Mouse (Mus musculus): Measurements from ENCODE around the gene Dnaja2. TPM values are rescaled to one million over a fixed set of nuclear protein-coding genes. Genes with fewer than 3 reads are reported as not detected.

Gene Dnaja2
- polyA plus RNA-seq, 1 experiment: 78.5 TPM

DNA sequence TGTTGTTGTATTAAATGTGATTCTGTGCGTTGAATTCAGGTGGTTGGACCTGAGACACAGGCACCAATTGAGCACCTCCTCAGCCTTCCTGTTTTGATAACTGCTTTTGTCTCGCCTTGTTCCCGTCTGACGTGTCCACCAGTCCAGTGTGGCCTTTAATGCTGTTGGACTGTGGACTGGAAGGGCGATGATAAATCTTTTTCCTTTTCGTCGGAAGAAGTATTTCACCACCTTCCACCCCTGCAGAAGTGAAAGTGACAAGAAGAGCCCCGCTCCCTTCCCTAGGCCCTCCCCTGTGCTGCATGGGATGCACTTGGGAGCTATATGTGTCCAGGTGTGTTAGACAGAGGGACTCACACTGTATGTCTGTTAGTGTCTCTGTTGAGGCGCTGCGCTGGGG is 54.7 kb downstream of the Dnaja2 start:
- no peak for DNase-seq (ENCODE audit: low read depth)
- TF ChIP-seq CTCF (IDR thresholded peaks at IDR 0.05; ENCODE audit: borderline replicate concordance, extremely low read depth, insufficient read depth, insufficient read length): no peak
- no peak for TF ChIP-seq POLR2A (IDR thresholded peaks at IDR 0.05; ENCODE audit: borderline replicate concordance, extremely low read depth, insufficient read depth, insufficient read length, poor library complexity, severe bottlenecking)

- peak; percentile 33 for DNase-seq (ENCODE audit: low read depth)
- TF ChIP-seq CTCF (IDR thresholded peaks at IDR 0.05; ENCODE audit: borderline replicate concordance, extremely low read depth, insufficient read depth, insufficient read length) (no peak), POLR2A (IDR thresholded peaks at IDR 0.05; ENCODE audit: borderline replicate concordance, extremely low read depth, insufficient read depth, insufficient read length, poor library complexity, severe bottlenecking) (no peak)
These were observed 56.6 kb downstream of the Dnaja2 start for GRCm38 (mm10) chr8:85498577-85498976.

DNA sequence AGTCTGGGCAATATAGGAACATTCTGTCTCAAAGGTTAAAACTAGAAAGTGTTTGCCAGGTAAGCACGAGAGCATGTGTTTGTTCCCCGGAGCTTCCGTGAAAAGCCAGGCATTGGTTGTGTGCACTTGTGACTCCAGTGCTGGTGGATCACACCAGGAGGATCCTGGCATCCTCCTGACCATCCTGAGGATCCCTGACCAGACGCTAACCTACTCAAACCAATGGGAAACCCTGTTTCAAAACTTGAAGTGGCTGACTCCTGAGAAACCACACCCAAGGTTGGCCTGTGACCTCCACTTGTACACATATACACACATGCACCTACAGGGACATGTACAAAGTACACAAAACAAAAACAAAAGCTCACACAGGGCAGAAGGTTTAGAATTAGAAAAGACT is 58.4 kb downstream of the Dnaja2 start:
- TF ChIP-seq POLR2A (IDR thresholded peaks at IDR 0.05; ENCODE audit: borderline replicate concordance, extremely low read depth, insufficient read depth, insufficient read length, poor library complexity, severe bottlenecking) (no peak), CTCF (IDR thresholded peaks at IDR 0.05; ENCODE audit: borderline replicate concordance, extremely low read depth, insufficient read depth, insufficient read length) (no peak)
- DNase-seq (ENCODE audit: low read depth): no peak

- TF ChIP-seq POLR2A (IDR thresholded peaks at IDR 0.05; ENCODE audit: borderline replicate concordance, extremely low read depth, insufficient read depth, insufficient read length, poor library complexity, severe bottlenecking): no peak
- no peak for TF ChIP-seq CTCF (IDR thresholded peaks at IDR 0.05; ENCODE audit: borderline replicate concordance, extremely low read depth, insufficient read depth, insufficient read length)
- DNase-seq (ENCODE audit: low read depth): no peak
These were observed 59.0 kb downstream of the Dnaja2 start for GRCm38 (mm10) chr8:85496125-85496524.

GRCm38 (mm10) chr8:85492940-85493931 is 61.9 kb downstream of the Dnaja2 start:
- peak; percentile 69 for DNase-seq (ENCODE audit: low read depth)
- no peak for TF ChIP-seq CTCF (IDR thresholded peaks at IDR 0.05; ENCODE audit: borderline replicate concordance, extremely low read depth, insufficient read depth, insufficient read length)
- TF ChIP-seq POLR2A (IDR thresholded peaks at IDR 0.05; ENCODE audit: borderline replicate concordance, extremely low read depth, insufficient read depth, insufficient read length, poor library complexity, severe bottlenecking): no peak

DNA sequence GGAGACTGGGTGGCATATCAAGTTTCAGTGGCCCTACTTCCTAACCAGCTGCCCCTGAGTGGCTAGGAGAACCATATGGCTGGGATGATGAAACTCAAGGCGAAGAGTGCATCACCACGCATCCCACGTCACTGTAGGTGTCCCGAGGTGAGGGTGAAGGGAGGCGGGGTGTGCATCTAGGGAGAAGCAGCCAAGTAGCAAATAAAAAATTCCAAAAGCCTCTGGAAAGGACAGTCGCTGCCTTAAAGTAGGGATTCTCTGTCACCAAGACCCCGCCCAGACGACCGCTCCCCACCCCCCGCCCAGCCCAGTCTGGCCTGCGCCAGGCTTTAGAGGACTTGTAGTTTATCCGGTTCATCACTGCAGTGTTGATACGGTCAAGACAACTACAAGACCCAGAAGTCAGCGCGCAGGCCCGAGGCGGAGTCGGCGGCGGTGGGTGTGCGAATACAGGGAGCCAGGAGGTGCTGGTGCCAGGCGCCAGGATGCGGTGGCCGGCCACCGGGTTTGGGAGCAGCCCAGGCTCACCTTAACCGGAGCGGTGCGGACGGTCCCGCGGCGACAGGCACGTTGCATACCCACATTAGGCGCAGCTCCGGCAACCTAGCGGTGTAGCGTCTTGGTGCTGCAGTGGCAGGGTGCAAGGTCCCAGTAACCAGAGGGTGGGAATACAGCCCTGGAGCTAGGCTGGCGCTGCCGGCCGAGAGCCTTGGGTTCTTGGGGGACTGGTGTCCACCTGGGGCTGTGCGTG is 62.8 kb downstream of the Dnaja2 start, which contains the start of gene Gpt2:
Gpt2 (plus strand) TSS at position 452 of the 751 bp plus-strand sequence.
- peak; percentile 98 for DNase-seq (ENCODE audit: low read depth)
- peak; percentile 74; the same call in 1 of the 2 replicates for TF ChIP-seq POLR2A (IDR thresholded peaks at IDR 0.05; ENCODE audit: borderline replicate concordance, extremely low read depth, insufficient read depth, insufficient read length, poor library complexity, severe bottlenecking)
- TF ChIP-seq CTCF (IDR thresholded peaks at IDR 0.05; ENCODE audit: borderline replicate concordance, extremely low read depth, insufficient read depth, insufficient read length): 0 out of 2 replicates have a peak, but pooled peaks have one; percentile 7

GRCm38 (mm10) chr8:85489546-85489945 is 65.6 kb downstream of the Dnaja2 start:
- no peak for DNase-seq (ENCODE audit: low read depth)
- TF ChIP-seq CTCF (IDR thresholded peaks at IDR 0.05; ENCODE audit: borderline replicate concordance, extremely low read depth, insufficient read depth, insufficient read length) (no peak), POLR2A (IDR thresholded peaks at IDR 0.05; ENCODE audit: borderline replicate concordance, extremely low read depth, insufficient read depth, insufficient read length, poor library complexity, severe bottlenecking) (no peak)

DNA sequence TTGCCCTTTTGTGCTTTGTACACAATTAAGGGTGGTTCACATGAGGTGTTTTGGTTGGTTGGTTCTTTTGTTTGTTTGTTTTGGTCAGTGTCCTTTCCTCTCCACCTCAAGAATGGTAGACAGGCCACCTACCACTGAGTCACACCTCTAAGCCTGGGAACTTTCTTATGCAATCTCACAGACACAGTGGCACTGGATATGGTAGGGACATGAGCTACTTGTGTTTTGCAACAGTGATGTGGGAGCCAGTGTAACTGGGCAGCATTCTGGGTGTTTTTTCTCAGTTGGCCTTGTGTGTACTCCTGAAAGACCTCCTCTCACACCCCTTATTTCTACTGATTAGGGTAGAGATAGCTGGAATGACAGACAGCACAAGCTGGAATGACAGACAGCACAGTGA is 66.5 kb downstream of the Dnaja2 start:
- no peak for DNase-seq (ENCODE audit: low read depth)
- TF ChIP-seq CTCF (IDR thresholded peaks at IDR 0.05; ENCODE audit: borderline replicate concordance, extremely low read depth, insufficient read depth, insufficient read length) (no peak), POLR2A (IDR thresholded peaks at IDR 0.05; ENCODE audit: borderline replicate concordance, extremely low read depth, insufficient read depth, insufficient read length, poor library complexity, severe bottlenecking) (no peak)

DNA sequence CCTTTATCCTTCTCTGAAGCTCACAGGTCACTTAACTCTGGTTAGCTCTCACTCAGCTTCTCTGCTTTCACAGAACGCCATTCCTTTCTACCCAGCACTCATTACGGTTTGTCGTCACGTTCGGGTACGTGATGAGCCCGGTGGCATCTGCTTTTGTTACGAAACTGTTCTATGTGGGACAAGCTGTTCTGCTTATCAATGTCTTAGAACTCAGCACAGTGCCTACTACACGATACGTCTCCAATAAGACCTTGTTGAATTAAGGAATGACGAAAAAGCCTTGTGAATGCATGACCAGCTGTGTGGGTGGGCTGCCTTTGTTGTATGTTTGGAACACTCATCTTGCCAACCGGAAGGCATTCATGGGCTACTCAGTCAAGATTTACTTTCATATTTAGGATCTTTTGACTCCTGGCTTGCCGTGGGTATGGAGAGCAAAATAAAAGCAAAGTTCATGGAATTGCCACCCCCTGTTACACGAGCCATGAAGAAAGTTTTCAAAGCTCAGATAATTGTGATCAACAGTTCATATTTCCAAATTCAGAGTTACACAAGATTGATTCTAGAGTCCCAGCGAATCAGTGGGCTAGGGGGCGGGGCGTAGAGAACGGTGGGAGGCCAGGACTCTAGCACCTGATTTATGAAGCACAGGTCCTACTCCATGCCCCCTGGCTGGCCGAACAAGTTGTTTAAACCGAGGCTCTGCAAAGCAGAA is 67.1 kb downstream of the Dnaja2 start:
- no peak for DNase-seq (ENCODE audit: low read depth)
- TF ChIP-seq CTCF (IDR thresholded peaks at IDR 0.05; ENCODE audit: borderline replicate concordance, extremely low read depth, insufficient read depth, insufficient read length): no peak
- TF ChIP-seq POLR2A (IDR thresholded peaks at IDR 0.05; ENCODE audit: borderline replicate concordance, extremely low read depth, insufficient read depth, insufficient read length, poor library complexity, severe bottlenecking): no peak

Other genes starting within 250 kb of the Dnaja2 start
- 0.14 and 0.18 TPM in 2 replicates for gene Mylk3, start 169.0 kb downstream of the Dnaja2 start, polyA plus RNA-seq (2012; rRNA removed)
- gene 4921524J17Rik, start 122.5 kb downstream of the Dnaja2 start, polyA plus RNA-seq (2012; rRNA removed): 18.5 and 21.1 TPM in 2 replicates
- gene Gpt2, start 62.8 kb downstream of the Dnaja2 start, polyA plus RNA-seq (2012; rRNA removed): 29.6 and 34.2 TPM in 2 replicates
- 46.1 and 51.6 TPM in 2 replicates for gene Neto2, start 145.6 kb upstream of the Dnaja2 start, polyA plus RNA-seq (2012; rRNA removed)

Data from brain, embryonic 14.5 days (tissue).